Mouse (Mus musculus): Measurements from ENCODE around the gene Notch3.

GRCm38 (mm10) chr17:32158841-32159240 lies 7.8 kb downstream of the Notch3 start:
- TF ChIP-seq CTCF (IDR thresholded peaks at IDR 0.05; ENCODE audit: borderline replicate concordance, extremely low read depth, insufficient read depth, insufficient read length) (no peak), POLR2A (IDR thresholded peaks at IDR 0.05; ENCODE audit: borderline replicate concordance, extremely low read depth, insufficient read depth, insufficient read length, poor library complexity, severe bottlenecking) (no peak)
